Mouse (Mus musculus): ENCODE data around the gene Btn2a2. TPM values are rescaled to one million over a fixed set of nuclear protein-coding genes. Genes with fewer than 3 reads are reported as not detected.

The Btn2a2 gene
- polyA plus RNA-seq, 1 experiment from 2014 or later, result 0.10 TPM

DNA sequence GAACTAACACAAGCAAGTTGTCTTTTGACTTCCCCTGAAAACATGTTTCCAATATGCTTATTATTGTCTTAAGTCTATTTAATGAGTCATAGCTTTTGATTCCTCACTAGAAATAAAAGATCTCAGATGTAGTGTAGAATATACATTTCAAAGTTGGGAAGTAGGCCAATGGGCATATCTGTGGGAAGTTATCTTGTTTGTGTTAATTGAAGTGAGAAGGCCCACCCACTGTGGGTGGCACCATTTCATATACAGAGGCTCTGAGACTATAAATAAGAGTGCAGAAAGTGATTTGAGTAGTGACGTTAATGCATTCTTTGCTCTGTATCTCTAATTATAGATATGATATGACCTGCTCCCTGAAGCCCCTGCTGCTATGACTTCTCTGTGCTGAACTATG lies 2.2 kb upstream of the Btn2a2 start:
- H3K9me3 ChIP-seq (replicated peaks; ENCODE audit: control insufficient read depth, low read length), result no peaks in the 10 kb centered on the region
- no peak for DNase-seq (ENCODE audit: low spot score)
- peaks cover 6% of the 10 kb centered on the region; the same call in 1 of the 2 replicates for H3K4me1 ChIP-seq (ENCODE audit: control insufficient read depth, insufficient read depth, low read length)
- H3K36me3 ChIP-seq (ENCODE audit: control insufficient read depth, insufficient read depth, low read length), result no peaks in the 10 kb centered on the region
- no peak overlapping the region for H3K4me3 ChIP-seq (ENCODE audit: low read depth, low read length)
- 35% methylated on average over 1 of the region's 1 CpGs for WGBS
- H3K27me3 ChIP-seq (replicated peaks; ENCODE audit: control insufficient read depth, insufficient read depth, low read length), result no peaks in the 10 kb centered on the region
- H3K27ac ChIP-seq (ENCODE audit: low read depth, low read length), result no peak overlapping the region
- H3K9ac ChIP-seq (ENCODE audit: low read length), result no peak overlapping the region
- H3K4me2 ChIP-seq (ENCODE audit: low read length), result no peak overlapping the region
- no peak for ATAC-seq

DNA sequence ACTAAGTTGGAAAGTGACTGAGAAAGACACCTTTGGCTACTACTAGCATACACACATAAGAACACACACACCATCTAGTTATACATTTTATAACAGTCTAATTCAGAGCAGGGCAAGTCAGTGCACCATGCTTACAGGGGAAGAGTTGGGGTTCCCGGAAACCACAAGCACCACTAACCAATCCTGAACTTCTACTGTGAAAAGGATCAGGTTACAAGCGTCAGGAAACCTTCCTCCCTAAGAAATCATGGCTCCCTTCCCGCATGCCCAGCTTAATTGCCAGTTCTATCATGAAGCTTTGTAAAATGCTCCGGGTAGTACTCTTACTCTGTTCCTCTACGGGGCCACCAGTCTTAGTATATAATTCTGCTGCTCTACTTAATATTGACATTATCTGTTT lies 3.4 kb downstream of the Btn2a2 start:
- no peak for ATAC-seq
- Histone ChIP-seq H3K4me1 (ENCODE audit: control insufficient read depth, insufficient read depth, low read length) (peaks cover 3% of the 10 kb centered on the region; the same call in 1 of the 2 replicates), H3K36me3 (ENCODE audit: control insufficient read depth, insufficient read depth, low read length) (no peaks in the 10 kb centered on the region), H3K9ac (ENCODE audit: low read length) (no peak overlapping the region), H3K27me3 (replicated peaks; ENCODE audit: control insufficient read depth, insufficient read depth, low read length) (no peaks in the 10 kb centered on the region), H3K4me2 (ENCODE audit: low read length) (no peak overlapping the region), H3K9me3 (replicated peaks; ENCODE audit: control insufficient read depth, low read length) (no peaks in the 10 kb centered on the region), H3K27ac (ENCODE audit: low read depth, low read length) (no peak overlapping the region), H3K4me3 (ENCODE audit: low read depth, low read length) (no peak overlapping the region)
- 47% methylated on average over 5 of the region's 5 CpGs for WGBS
- no peak for DNase-seq (ENCODE audit: low spot score)

DNA sequence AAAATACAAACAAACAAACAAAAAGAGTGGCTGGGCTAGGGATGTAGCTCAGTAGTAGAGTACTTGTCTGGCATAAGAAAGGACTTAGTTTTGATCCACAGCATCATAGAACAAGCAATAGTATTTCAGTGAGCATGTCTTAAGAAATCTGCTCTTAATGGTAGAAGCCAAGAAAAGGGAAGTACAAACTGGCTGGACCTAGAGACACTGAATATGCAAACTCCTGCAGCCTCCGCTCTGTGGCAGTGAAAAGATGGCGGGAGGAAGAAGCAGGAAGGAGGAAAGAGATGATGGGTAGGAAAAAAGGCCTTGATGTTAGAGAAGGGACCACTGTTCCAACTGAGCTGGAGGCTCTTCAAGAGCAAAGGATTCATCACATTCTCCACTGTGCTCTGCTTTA lies 5.5 kb downstream of the Btn2a2 start:
- no peaks in the 10 kb centered on the region for H3K27me3 ChIP-seq (replicated peaks; ENCODE audit: control insufficient read depth, insufficient read depth, low read length)
- H3K4me3 ChIP-seq (ENCODE audit: low read depth, low read length), result no peak overlapping the region
- no peaks in the 10 kb centered on the region for H3K9me3 ChIP-seq (replicated peaks; ENCODE audit: control insufficient read depth, low read length)
- 100% methylated on average over 2 of the region's 2 CpGs for WGBS
- H3K9ac ChIP-seq (ENCODE audit: low read length), result no peak overlapping the region
- H3K4me1 ChIP-seq (ENCODE audit: control insufficient read depth, insufficient read depth, low read length), result no peaks in the 10 kb centered on the region; the same call in 1 of the 2 replicates
- H3K4me2 ChIP-seq (ENCODE audit: low read length), result no peak overlapping the region
- ATAC-seq, result no peak
- no peak for DNase-seq (ENCODE audit: low spot score)
- no peaks in the 10 kb centered on the region for H3K36me3 ChIP-seq (ENCODE audit: control insufficient read depth, insufficient read depth, low read length)
- H3K27ac ChIP-seq (ENCODE audit: low read depth, low read length), result no peak overlapping the region

DNA sequence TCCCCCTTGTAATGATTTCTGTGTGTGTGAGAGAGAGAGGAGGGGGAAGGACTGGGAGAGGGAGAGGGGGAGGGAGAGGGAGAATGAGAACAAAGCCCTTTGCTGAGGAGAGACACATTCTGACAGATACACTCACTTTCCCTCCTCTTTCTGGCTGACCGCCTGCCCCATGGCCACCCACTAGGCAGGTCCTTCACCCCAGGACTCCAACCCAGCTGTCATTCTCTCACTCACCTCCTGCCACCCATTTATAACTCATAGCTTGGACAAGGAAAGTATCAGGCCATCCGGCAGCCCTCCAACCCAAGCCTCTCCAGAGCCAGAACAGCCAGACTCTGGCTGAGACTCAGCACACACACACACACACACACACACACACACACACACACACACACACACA lies 13.0 kb downstream of the Btn2a2 start:
- Histone ChIP-seq H3K4me2 (ENCODE audit: low read length) (no peak overlapping the region), H3K9ac (ENCODE audit: low read length) (no peak overlapping the region), H3K36me3 (ENCODE audit: control insufficient read depth, insufficient read depth, low read length) (no peaks in the 10 kb centered on the region), H3K4me3 (ENCODE audit: low read depth, low read length) (no peak overlapping the region), H3K27me3 (replicated peaks; ENCODE audit: control insufficient read depth, insufficient read depth, low read length) (no peaks in the 10 kb centered on the region), H3K4me1 (ENCODE audit: control insufficient read depth, insufficient read depth, low read length) (no peaks in the 10 kb centered on the region; the same call in 1 of the 2 replicates), H3K27ac (ENCODE audit: low read depth, low read length) (no peak overlapping the region), H3K9me3 (replicated peaks; ENCODE audit: control insufficient read depth, low read length) (no peaks in the 10 kb centered on the region)
- no peak for DNase-seq (ENCODE audit: low spot score)
- 9% methylated on average over 2 of the region's 2 CpGs for WGBS
- peak; percentile 46; the same call in 1 of the 2 replicates for ATAC-seq

GRCm38 (mm10) chr13:23466911-23467310 lies 21.7 kb downstream of the Btn2a2 start:
- DNase-seq (ENCODE audit: low spot score) (peak; percentile 81), ATAC-seq (peak; percentile 55)
- Histone ChIP-seq H3K9ac (ENCODE audit: low read length) (no peak overlapping the region), H3K4me2 (ENCODE audit: low read length) (no peak overlapping the region), H3K27me3 (replicated peaks; ENCODE audit: control insufficient read depth, insufficient read depth, low read length) (no peaks in the 10 kb centered on the region), H3K9me3 (replicated peaks; ENCODE audit: control insufficient read depth, low read length) (no peaks in the 10 kb centered on the region), H3K4me1 (ENCODE audit: control insufficient read depth, insufficient read depth, low read length) (peaks cover 10% of the 10 kb centered on the region; the same call in 1 of the 2 replicates), H3K36me3 (ENCODE audit: control insufficient read depth, insufficient read depth, low read length) (no peaks in the 10 kb centered on the region), H3K27ac (ENCODE audit: low read depth, low read length) (no peak overlapping the region), H3K4me3 (ENCODE audit: low read depth, low read length) (no peak overlapping the region)
- 2% methylated on average over 9 of the region's 9 CpGs for whole genome bisulfite sequencing

DNA sequence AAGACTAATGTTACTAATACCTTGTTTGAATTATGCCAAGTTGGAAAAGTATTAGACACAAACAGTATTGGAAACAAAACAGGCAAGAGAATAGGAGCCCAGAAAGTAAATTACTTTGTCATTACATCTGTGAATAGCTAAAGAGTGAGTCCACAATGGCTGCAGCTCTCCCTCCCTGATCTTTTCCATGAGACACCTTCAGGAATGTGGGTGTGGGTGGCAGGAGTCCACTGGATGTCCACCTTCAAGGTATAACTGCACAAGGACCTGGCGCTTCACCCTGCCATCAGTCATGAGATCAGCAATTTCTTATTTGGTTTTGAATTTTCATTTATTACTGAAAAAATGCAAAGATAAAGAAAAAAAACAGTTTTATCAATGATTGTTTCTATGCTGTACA lies 22.4 kb downstream of the Btn2a2 start:
- DNase-seq (ENCODE audit: low spot score), result no peak
- no peak overlapping the region for H3K9ac ChIP-seq (ENCODE audit: low read length)
- no peaks in the 10 kb centered on the region for H3K27me3 ChIP-seq (replicated peaks; ENCODE audit: control insufficient read depth, insufficient read depth, low read length)
- H3K27ac ChIP-seq (ENCODE audit: low read depth, low read length), result no peak overlapping the region
- H3K4me1 ChIP-seq (ENCODE audit: control insufficient read depth, insufficient read depth, low read length), result peaks cover 10% of the 10 kb centered on the region; the same call in 1 of the 2 replicates
- no peak overlapping the region for H3K4me3 ChIP-seq (ENCODE audit: low read depth, low read length)
- H3K9me3 ChIP-seq (replicated peaks; ENCODE audit: control insufficient read depth, low read length), result no peaks in the 10 kb centered on the region
- ATAC-seq, result no peak
- WGBS, result 51% methylated on average over 1 of the region's 1 CpGs
- no peak overlapping the region for H3K4me2 ChIP-seq (ENCODE audit: low read length)
- no peaks in the 10 kb centered on the region for H3K36me3 ChIP-seq (ENCODE audit: control insufficient read depth, insufficient read depth, low read length)

- Histone ChIP-seq H3K9ac (ENCODE audit: low read length) (peak within 1 kb of the TSS; percentile 68), H3K4me1 (ENCODE audit: control insufficient read depth, insufficient read depth, low read length) (peaks cover 10% of the 10 kb centered on the region; the same call in 1 of the 2 replicates), H3K9me3 (replicated peaks; ENCODE audit: control insufficient read depth, low read length) (no peaks in the 10 kb centered on the region), H3K27ac (ENCODE audit: low read depth, low read length) (no peak within 1 kb of the TSS), H3K36me3 (ENCODE audit: control insufficient read depth, insufficient read depth, low read length) (no peaks in the 10 kb centered on the region), H3K4me2 (ENCODE audit: low read length) (peak within 1 kb of the TSS; percentile 76), H3K27me3 (replicated peaks; ENCODE audit: control insufficient read depth, insufficient read depth, low read length) (no peaks in the 10 kb centered on the region), H3K4me3 (ENCODE audit: low read depth, low read length) (peak within 1 kb of the TSS; percentile 54)
- WGBS, result 0% methylated on average over 7 of the region's 7 CpGs
- no peak for DNase-seq (ENCODE audit: low spot score)
- ATAC-seq, result no peak
Observed at GRCm38 (mm10) chr13:23465600-23466109, 23.0 kb downstream of the Btn2a2 start, which contains the start of gene Btn1a1. Btn1a1 (minus strand) TSS chr13:23465901.

DNA sequence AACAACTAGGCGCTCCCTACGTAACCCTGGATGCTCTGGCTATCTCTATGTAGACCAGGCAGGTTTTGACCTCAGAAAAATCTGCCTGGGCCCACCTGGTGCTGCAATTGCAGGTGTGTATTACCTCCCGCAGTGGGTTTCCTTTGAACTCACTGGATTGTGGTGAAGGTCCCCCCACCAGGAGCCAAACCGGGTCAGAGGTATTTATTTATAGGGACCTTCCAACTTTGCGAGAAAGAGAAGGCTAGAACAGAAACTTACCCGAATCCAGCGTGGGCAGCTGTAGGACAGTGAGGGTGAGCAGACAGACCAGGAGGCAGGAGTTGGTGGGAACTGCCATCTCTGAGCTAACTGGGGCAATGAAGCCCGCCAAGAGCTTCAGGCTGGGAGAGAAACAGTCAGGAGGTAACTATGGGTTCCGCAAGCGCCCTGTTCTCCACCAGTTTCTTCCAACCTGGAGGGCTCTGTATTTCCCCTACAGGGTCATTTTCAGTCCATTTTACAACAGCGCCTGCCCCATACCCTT lies 23.8 kb downstream of the Btn2a2 start:
- ATAC-seq, result no peak
- H3K4me3 ChIP-seq (ENCODE audit: low read depth, low read length), result peak overlapping the region; percentile 54
- peak overlapping the region; percentile 68 for H3K9ac ChIP-seq (ENCODE audit: low read length)
- H3K27me3 ChIP-seq (replicated peaks; ENCODE audit: control insufficient read depth, insufficient read depth, low read length), result no peaks in the 10 kb centered on the region
- H3K36me3 ChIP-seq (ENCODE audit: control insufficient read depth, insufficient read depth, low read length), result no peaks in the 10 kb centered on the region
- DNase-seq (ENCODE audit: low spot score), result no peak
- peak overlapping the region; percentile 76 for H3K4me2 ChIP-seq (ENCODE audit: low read length)
- no peaks in the 10 kb centered on the region for H3K9me3 ChIP-seq (replicated peaks; ENCODE audit: control insufficient read depth, low read length)
- 3% methylated on average over 11 of the region's 11 CpGs for WGBS
- peaks cover 10% of the 10 kb centered on the region; the same call in 1 of the 2 replicates for H3K4me1 ChIP-seq (ENCODE audit: control insufficient read depth, insufficient read depth, low read length)
- H3K27ac ChIP-seq (ENCODE audit: low read depth, low read length), result no peak overlapping the region

- ATAC-seq (peak; percentile 54; the same call in 1 of the 2 replicates), DNase-seq (ENCODE audit: low spot score) (peak; percentile 43)
- no peaks in the 10 kb centered on the region for H3K27me3 ChIP-seq (replicated peaks; ENCODE audit: control insufficient read depth, insufficient read depth, low read length)
- under 1% methylated on average over 29 of the region's 29 CpGs for whole genome bisulfite sequencing
- peak overlapping the region; percentile 54 for H3K4me3 ChIP-seq (ENCODE audit: low read depth, low read length)
- H3K4me1 ChIP-seq (ENCODE audit: control insufficient read depth, insufficient read depth, low read length), result peaks cover 10% of the 10 kb centered on the region; the same call in 1 of the 2 replicates
- no peak overlapping the region for H3K27ac ChIP-seq (ENCODE audit: low read depth, low read length)
- H3K4me2 ChIP-seq (ENCODE audit: low read length), result peak overlapping the region; percentile 76
- H3K36me3 ChIP-seq (ENCODE audit: control insufficient read depth, insufficient read depth, low read length), result no peaks in the 10 kb centered on the region
- H3K9ac ChIP-seq (ENCODE audit: low read length), result peak overlapping the region; percentile 68
- H3K9me3 ChIP-seq (replicated peaks; ENCODE audit: control insufficient read depth, low read length), result no peaks in the 10 kb centered on the region
Observed at GRCm38 (mm10) chr13:23464224-23464637, 24.4 kb downstream of the Btn2a2 start.
